Mouse (Mus musculus) spleen, postnatal 0 days (tissue): ENCODE measurements around the gene Szt2. TPM values are rescaled to one million over a fixed set of nuclear protein-coding genes. Genes with fewer than 3 reads are reported as not detected.

Experiments used
- polyA plus RNA-seq: library from polyadenylated mRNA; unstranded; fragments of >200 nt; fragmentation: Nextera tagmentation; extraction: Ambion mirVana; gene quantifications from 2 replicates; pipeline ENCODE4 v1.2.1, GENCODE M21; 2015

The Szt2 gene
- 4.8 and 4.9 TPM in 2 replicates for polyA plus RNA-seq

GRCm38 (mm10) chr4:118409142-118409900 lies at the start of gene Szt2, which contains the start of gene Med8:
TSS of gene Szt2 (minus strand) at chr4:118409273.
TSS of gene Med8 (plus strand) at chr4:118409337.

GRCm38 (mm10) chr4:118457345-118457975 lies 48.4 kb upstream of the Szt2 start, which contains the start of gene Mpl:
TSS of gene Mpl (minus strand) at chr4:118457513.

GRCm38 (mm10) chr4:118436820-118437603 lies 27.9 kb upstream of the Szt2 start, which contains the start of gene Cdc20:
TSS of gene Cdc20 (minus strand) at chr4:118437352.

DNA sequence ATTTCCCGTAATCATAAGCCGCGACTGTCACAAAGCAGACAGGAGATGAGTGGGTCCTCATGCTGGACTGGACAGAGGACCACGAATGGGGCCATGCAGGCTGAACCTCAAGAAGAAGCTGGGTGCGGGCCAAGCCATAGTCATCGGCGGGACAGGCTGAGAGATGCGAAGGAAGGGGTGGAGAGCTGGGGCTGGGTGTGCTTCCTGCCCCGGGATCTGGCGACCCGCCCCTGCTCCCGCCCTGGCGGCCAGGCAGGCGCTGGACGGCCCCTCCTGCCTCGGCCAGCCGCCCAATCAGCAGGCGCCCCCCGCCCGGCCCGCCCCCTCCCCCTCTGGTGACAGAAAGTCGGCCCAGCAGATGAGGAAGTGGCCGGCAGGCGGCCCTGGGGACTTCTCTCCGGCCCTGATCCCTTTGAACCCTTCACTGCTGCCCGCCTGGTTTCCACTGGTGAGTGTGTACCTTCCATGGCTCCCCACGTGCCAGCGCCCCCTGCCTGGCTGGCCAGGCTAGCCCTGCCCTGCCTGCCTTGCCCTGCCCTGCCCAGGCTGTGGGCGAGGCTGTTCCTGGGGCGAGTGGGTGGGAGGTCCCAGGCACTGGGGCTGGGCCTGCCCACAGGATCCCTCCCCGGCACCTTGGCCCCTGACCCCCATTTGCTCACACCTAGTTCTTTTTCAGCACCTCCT lies 18.8 kb upstream of the Szt2 start, which contains the start of gene Elovl1:
Gene Elovl1 (plus strand): TSS at position 326 of the 684 bp plus-strand sequence.

Other genes starting within 250 kb of the Szt2 start
- gene Kdm4a, start 229.2 kb downstream of the Szt2 start, polyA plus RNA-seq = 13.0 and 16.0 TPM in 2 replicates
- gene Ptprf, start 117.9 kb downstream of the Szt2 start, polyA plus RNA-seq = 4.8 and 5.9 TPM in 2 replicates
- gene Med8, start 64 bp upstream of the Szt2 start, polyA plus RNA-seq = 82.2 and 89.1 TPM in 2 replicates
- gene Elovl1, start 18.8 kb upstream of the Szt2 start, polyA plus RNA-seq = 73.7 and 73.8 TPM in 2 replicates
- 154 and 163 TPM in 2 replicates for gene Cdc20, start 28.1 kb upstream of the Szt2 start, polyA plus RNA-seq
- gene Mpl, start 48.2 kb upstream of the Szt2 start, polyA plus RNA-seq = 5.3 and 6.5 TPM in 2 replicates
- gene Tie1, start 80.8 kb upstream of the Szt2 start, polyA plus RNA-seq = 15.2 and 16.1 TPM in 2 replicates
- gene 2610528J11Rik, start 117.7 kb upstream of the Szt2 start, polyA plus RNA-seq = 0.29 and 0.38 TPM in 2 replicates
- gene Tmem125, start 134.8 kb upstream of the Szt2 start, polyA plus RNA-seq = 0.24 and 0.28 TPM in 2 replicates
- 0.42 and 0.49 TPM in 2 replicates for gene Cfap57, start 211.5 kb upstream of the Szt2 start, polyA plus RNA-seq
- gene Ebna1bp2, start 211.5 kb upstream of the Szt2 start, polyA plus RNA-seq = 111 and 115 TPM in 2 replicates
- gene Olfr62, start 249.7 kb upstream of the Szt2 start, polyA plus RNA-seq = not detected in 2 replicates